9 mouse cellular contexts compared by ENCODE assay signal in the genomic region with DNA sequence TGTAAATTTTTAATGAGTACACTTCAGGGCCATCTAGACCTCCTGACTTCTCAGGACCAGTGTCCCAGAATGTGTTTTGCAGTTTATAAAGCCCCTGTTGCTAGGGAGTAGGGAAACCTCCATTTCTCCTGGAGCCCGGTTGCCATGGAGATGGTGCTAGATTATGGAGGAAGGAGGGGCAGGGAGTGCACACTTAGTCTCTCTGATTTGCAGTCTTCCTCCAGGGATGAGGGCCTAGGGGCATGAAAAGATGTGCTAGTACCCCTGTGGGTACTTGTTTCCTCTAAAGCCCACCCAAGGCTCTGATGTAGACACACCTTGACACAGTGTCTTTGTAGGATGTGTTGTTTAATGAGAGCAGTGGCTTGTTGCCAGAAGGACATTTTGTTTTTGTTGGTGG.
A peak's percentile ranks its signal among the peaks of the same experiment; 100 is the strongest.
DNase-seq lines count a peak whose midpoint lies in the region; ATAC-seq lines count a peak whose summit lies in the region.
"Had no signal": no experiment of that assay in that cellular context is flagged by ENCODE, and none has a peak within 500 bp of the region (broad histone marks: within the 10 kb centered on the region; RNA-seq: fewer than 3 reads in every experiment).

No protein-coding gene starts in this region.

- H3K9ac ChIP-seq in forebrain, embryonic 14.5 days (ENCODE audit: low read length), result no peak overlapping the region
- H3K9ac ChIP-seq in kidney, embryonic 16.5 days (replicated peaks; ENCODE audit: low read length), result no peak overlapping the region

- no peaks in the 10 kb centered on the region for H3K9me3 ChIP-seq in forebrain, embryonic 14.5 days (replicated peaks; ENCODE audit: control insufficient read depth, low read length)
- H3K9me3 ChIP-seq in kidney, embryonic 16.5 days (ENCODE audit: low read length), result no peaks in the 10 kb centered on the region
- H3K9me3 ChIP-seq: heart, embryonic 10.5 days had no signal

- H3K4me1 ChIP-seq in forebrain, embryonic 14.5 days (ENCODE audit: control insufficient read depth, insufficient read depth, low read length), result peaks cover 12% of the 10 kb centered on the region
- H3K4me1 ChIP-seq in kidney, embryonic 16.5 days (ENCODE audit: insufficient read depth, low read length), result no peaks in the 10 kb centered on the region
- H3K4me1 ChIP-seq: heart, embryonic 10.5 days had no signal

- H3K4me3 ChIP-seq in forebrain, embryonic 14.5 days (ENCODE audit: low read depth, low read length), result no peak overlapping the region
- H3K4me3 ChIP-seq in kidney, embryonic 16.5 days (ENCODE audit: low read length), result no peak overlapping the region
- H3K4me3 ChIP-seq: heart, embryonic 10.5 days had no signal

- no peak overlapping the region for H3K4me2 ChIP-seq in forebrain, embryonic 14.5 days (ENCODE audit: low read length)
- H3K4me2 ChIP-seq in kidney, embryonic 16.5 days (replicated peaks; ENCODE audit: low read depth, low read length), result no peak overlapping the region

- intact Hi-C loops in left cerebral cortex, postnatal 10 days (cut with DNase I), result loop anchor here (5.0 kb wide), 1 partner anchor 112 kb away; the partner anchor contains the start of gene Ptprn2

- H3K27ac ChIP-seq in forebrain, embryonic 14.5 days (ENCODE audit: low read depth, low read length), result peak overlapping the region; percentile 52
- no peak overlapping the region for H3K27ac ChIP-seq in kidney, embryonic 16.5 days (ENCODE audit: low read length)
- H3K27ac ChIP-seq: heart, embryonic 10.5 days had no signal

- peak; percentile 20 for DNase-seq in embryo, embryonic 11.5 days (ENCODE audit: low read depth, low spot score)
- DNase-seq in forebrain, embryonic 14.5 days (ENCODE audit: low spot score), result peak; percentile 89
- DNase-seq in left cerebral cortex, postnatal 10 days (ENCODE audit: extremely low spot score in 1 of 2, low spot score in 2 of 2), result peak; percentile 71 to 79
- peak; percentile 50 for DNase-seq in retina, embryonic 14.5 days (ENCODE audit: low spot score)
- no peak for DNase-seq in urinary bladder, adult 18-20 months (ENCODE audit: low spot score in 2 of 2)

- WGBS in forebrain, embryonic 14.5 days, result 65% methylated on average over 1 of the region's 1 CpGs
- 92% methylated on average over 1 of the region's 1 CpGs for WGBS in kidney, embryonic 16.5 days

- no peaks in the 10 kb centered on the region for H3K27me3 ChIP-seq in forebrain, embryonic 14.5 days (replicated peaks; ENCODE audit: control insufficient read depth, insufficient read depth, low read length)
- no peaks in the 10 kb centered on the region for H3K27me3 ChIP-seq in kidney, embryonic 16.5 days (ENCODE audit: insufficient read depth, low read length)

- H3K36me3 ChIP-seq in forebrain, embryonic 14.5 days (ENCODE audit: control insufficient read depth, insufficient read depth, low read length), result no peaks in the 10 kb centered on the region
- H3K36me3 ChIP-seq in kidney, embryonic 16.5 days (ENCODE audit: insufficient read depth, low read length), result no peaks in the 10 kb centered on the region
- H3K36me3 ChIP-seq: heart, embryonic 10.5 days had no signal

- ATAC-seq in forebrain, embryonic 14.5 days, result peak; percentile 85
- no peak for ATAC-seq in CD4-positive, CD25-positive, alpha-beta regulatory T cell, adult 4 months
- ATAC-seq in kidney, embryonic 16.5 days (ENCODE audit: low FRiP score, low TSS enrichment), result no peak
- ATAC-seq: lung, postnatal 0 days had no signal

Comparison
In these comparisons a context has a peak if more than half of its experiments do, and no peak if none do; other contexts are left out.
1. DNase-seq: peak in embryo, embryonic 11.5 days (single experiment), forebrain, embryonic 14.5 days (single experiment), left cerebral cortex, postnatal 10 days (2 of 2) and retina, embryonic 14.5 days (single experiment); none in urinary bladder, adult 18-20 months (0 of 2).